Mouse (Mus musculus): ENCODE measurements at regions not wholly inside any gene's neighbourhood (a gene's known extent, or its start where the extent isn't known, plus 50 kb on each side); places are given as distances from the start of the nearest gene placed in this dataset.

DNA sequence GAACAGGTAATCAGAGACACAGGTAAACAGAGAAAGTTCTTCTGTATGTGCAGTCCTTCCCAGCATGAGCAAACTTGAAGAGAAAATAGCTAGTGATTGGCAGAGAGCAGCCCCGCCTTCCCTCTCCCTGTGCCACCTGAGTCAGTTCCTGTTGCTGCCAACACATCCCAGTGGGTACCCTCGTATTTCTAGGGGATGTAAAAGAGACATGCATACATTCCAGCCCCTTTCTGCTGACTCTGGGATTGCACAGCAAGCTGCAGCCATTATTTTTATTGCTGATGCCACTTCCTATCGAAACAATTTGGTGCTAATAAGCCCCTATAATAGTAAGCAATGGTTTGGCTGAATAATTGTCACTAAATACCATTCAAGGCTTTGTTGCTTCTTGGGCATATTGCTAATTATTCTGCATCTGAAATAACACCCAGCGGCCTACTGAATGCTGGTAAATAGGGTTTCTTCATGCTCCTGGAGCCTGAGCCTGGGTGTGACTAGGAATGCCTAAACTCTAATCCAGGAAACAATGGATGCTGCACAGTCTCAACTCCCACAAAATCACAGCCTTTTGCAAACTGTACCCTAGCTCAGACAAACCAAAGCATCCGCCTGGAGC lies 169.0 kb upstream of the Shisa6 start:
- TF ChIP-seq HCFC1 (IDR thresholded peaks at IDR 0.05; ENCODE audit: borderline replicate concordance, insufficient read depth, low read length) = no peak
- in situ Hi-C loops (cut with MboI; ENCODE audit: low sequenced_read_pairs in 2 of 2, unreplicated experiment in 2 of 2) = no loop called here
- H3K9ac ChIP-seq (ENCODE audit: insufficient read depth, low read depth, low read length, poor library complexity, severe bottlenecking) = no peak overlapping the region
- no peak overlapping the region for H3K27ac ChIP-seq (ENCODE audit: insufficient read depth, low read depth, low read length, poor library complexity, severe bottlenecking)
- no peaks in the 10 kb centered on the region for H3K9me3 ChIP-seq (ENCODE audit: control insufficient read depth, insufficient read depth, low read depth, low read length)
- no peaks in the 10 kb centered on the region for H3K36me3 ChIP-seq (ENCODE audit: control insufficient read depth, insufficient read depth, low read length, poor library complexity, severe bottlenecking)
- H3K4me3 ChIP-seq (ENCODE audit: insufficient read depth in 1 of 2, low read depth in 1 of 2, low read length in 2 of 2, poor library complexity in 1 of 2, severe bottlenecking in 1 of 2) = no peak overlapping the region
- no peaks in the 10 kb centered on the region for H3K4me1 ChIP-seq (ENCODE audit: control insufficient read depth in 2 of 2, insufficient read depth in 2 of 2, low read length in 2 of 2, poor library complexity in 1 of 2)
- DNase-seq (ENCODE audit: low read depth, low spot score) = no peak

DNA sequence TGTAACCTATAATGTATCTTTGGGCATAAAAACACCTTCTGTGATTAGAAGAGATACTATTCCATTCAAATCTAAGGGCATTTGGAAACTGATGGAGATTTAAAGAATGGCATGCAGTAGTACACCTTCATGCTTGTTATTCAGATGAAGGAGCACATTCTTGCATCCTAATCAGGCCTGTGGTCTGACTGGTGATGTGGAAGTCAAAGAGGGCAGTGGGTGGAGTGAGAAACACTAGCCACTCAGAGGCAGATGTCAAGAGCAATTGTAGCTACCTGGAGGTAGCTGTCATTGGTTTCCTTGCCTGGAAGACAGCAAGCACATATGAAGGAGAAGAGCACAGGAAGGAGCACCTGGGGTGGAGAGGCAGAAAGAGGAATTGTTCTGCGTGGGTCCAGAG lies 171.0 kb upstream of the Shisa6 start:
- Histone ChIP-seq H3K27ac (ENCODE audit: insufficient read depth, low read depth, low read length, poor library complexity, severe bottlenecking) (no peak overlapping the region), H3K36me3 (ENCODE audit: control insufficient read depth, insufficient read depth, low read length, poor library complexity, severe bottlenecking) (no peaks in the 10 kb centered on the region), H3K9me3 (ENCODE audit: control insufficient read depth, insufficient read depth, low read depth, low read length) (no peaks in the 10 kb centered on the region), H3K4me1 (ENCODE audit: control insufficient read depth in 2 of 2, insufficient read depth in 2 of 2, low read length in 2 of 2, poor library complexity in 1 of 2) (no peaks in the 10 kb centered on the region), H3K4me3 (ENCODE audit: insufficient read depth in 1 of 2, low read depth in 1 of 2, low read length in 2 of 2, poor library complexity in 1 of 2, severe bottlenecking in 1 of 2) (no peak overlapping the region), H3K9ac (ENCODE audit: insufficient read depth, low read depth, low read length, poor library complexity, severe bottlenecking) (no peak overlapping the region)
- DNase-seq (ENCODE audit: low read depth, low spot score) = peak; percentile 20
- TF ChIP-seq HCFC1 (IDR thresholded peaks at IDR 0.05; ENCODE audit: borderline replicate concordance, insufficient read depth, low read length) (no peak), CHD2 (IDR thresholded peaks at IDR 0.05; ENCODE audit: low read depth, low read length) (no peak), ZC3H11A (IDR thresholded peaks at IDR 0.05; ENCODE audit: borderline replicate concordance, low read depth, low read length) (no peak), ZNF384 (IDR thresholded peaks at IDR 0.05; ENCODE audit: low read depth, low read length) (no peak), MAFK (IDR thresholded peaks at IDR 0.05; ENCODE audit: insufficient read depth, low read depth, low read length) (no peak)
- in situ Hi-C loops (cut with MboI; ENCODE audit: low sequenced_read_pairs in 2 of 2, unreplicated experiment in 2 of 2) = no loop called here

DNA sequence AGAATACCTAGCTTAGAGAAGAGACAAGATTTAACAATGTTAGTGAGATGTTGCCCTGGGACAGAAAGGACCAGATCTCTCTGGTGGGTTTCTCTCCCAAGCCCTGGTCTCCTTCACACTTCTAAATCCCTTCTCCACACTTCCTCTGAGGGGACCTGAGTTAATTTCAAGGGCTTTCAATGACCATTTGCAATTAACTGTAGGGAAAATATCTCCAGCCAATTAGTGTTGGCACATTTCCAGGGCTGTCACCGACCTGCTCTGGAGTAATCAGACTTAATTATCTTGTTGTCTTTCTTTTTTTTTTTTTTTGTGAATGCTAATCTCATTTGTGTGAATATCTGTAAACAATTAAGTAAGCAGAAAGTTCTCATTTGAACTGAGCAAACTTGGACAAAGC lies 166.3 kb upstream of the Pirt start:
- Histone ChIP-seq H3K27ac (ENCODE audit: insufficient read depth, low read depth, low read length, poor library complexity, severe bottlenecking) (no peak overlapping the region), H3K9ac (ENCODE audit: insufficient read depth, low read depth, low read length, poor library complexity, severe bottlenecking) (no peak overlapping the region), H3K4me3 (ENCODE audit: insufficient read depth in 1 of 2, low read depth in 1 of 2, low read length in 2 of 2, poor library complexity in 1 of 2, severe bottlenecking in 1 of 2) (no peak overlapping the region), H3K9me3 (ENCODE audit: control insufficient read depth, insufficient read depth, low read depth, low read length) (no peaks in the 10 kb centered on the region), H3K4me1 (ENCODE audit: control insufficient read depth in 2 of 2, insufficient read depth in 2 of 2, low read length in 2 of 2, poor library complexity in 1 of 2) (no peaks in the 10 kb centered on the region), H3K36me3 (ENCODE audit: control insufficient read depth, insufficient read depth, low read length, poor library complexity, severe bottlenecking) (no peaks in the 10 kb centered on the region)
- no peak for DNase-seq (ENCODE audit: low read depth, low spot score)
- TF ChIP-seq HCFC1 (IDR thresholded peaks at IDR 0.05; ENCODE audit: borderline replicate concordance, insufficient read depth, low read length) = no peak
- TF ChIP-seq CHD2 (IDR thresholded peaks at IDR 0.05; ENCODE audit: low read depth, low read length) = no peak
- TF ChIP-seq ZC3H11A (IDR thresholded peaks at IDR 0.05; ENCODE audit: borderline replicate concordance, low read depth, low read length) = no peak
- no peak for TF ChIP-seq MAFK (IDR thresholded peaks at IDR 0.05; ENCODE audit: insufficient read depth, low read depth, low read length)
- TF ChIP-seq ZNF384 (IDR thresholded peaks at IDR 0.05; ENCODE audit: low read depth, low read length) = no peak
- in situ Hi-C loops (cut with MboI; ENCODE audit: low sequenced_read_pairs in 2 of 2, unreplicated experiment in 2 of 2) = no loop called here

DNA sequence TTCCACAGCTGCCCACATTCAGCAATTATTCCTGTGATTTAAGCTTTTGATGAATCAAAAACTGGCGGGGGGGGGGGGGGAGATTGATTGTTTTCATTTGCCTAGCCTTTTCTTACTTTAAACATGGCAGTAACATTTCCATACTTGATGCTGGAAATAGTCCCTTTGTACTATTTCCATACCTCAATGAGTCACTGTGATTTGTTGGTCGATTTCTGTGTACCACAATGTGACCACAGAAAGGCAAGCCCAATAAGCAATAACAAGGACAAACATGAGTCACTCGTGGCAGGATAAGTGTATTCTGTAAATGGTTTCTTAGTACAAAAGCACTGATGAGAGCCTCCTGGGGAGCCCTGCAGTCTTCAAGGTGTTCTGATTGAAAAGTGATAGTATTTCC lies 121.8 kb upstream of the Pirt start:
- in situ Hi-C loops (cut with MboI; ENCODE audit: low sequenced_read_pairs in 2 of 2, unreplicated experiment in 2 of 2) = no loop called here
- H3K27ac ChIP-seq (ENCODE audit: insufficient read depth, low read depth, low read length, poor library complexity, severe bottlenecking) = no peak overlapping the region
- no peaks in the 10 kb centered on the region for H3K36me3 ChIP-seq (ENCODE audit: control insufficient read depth, insufficient read depth, low read length, poor library complexity, severe bottlenecking)
- no peak for DNase-seq (ENCODE audit: low read depth, low spot score)
- H3K9me3 ChIP-seq (ENCODE audit: control insufficient read depth, insufficient read depth, low read depth, low read length) = no peaks in the 10 kb centered on the region
- TF ChIP-seq CHD2 (IDR thresholded peaks at IDR 0.05; ENCODE audit: low read depth, low read length) = no peak
- H3K4me3 ChIP-seq (ENCODE audit: insufficient read depth in 1 of 2, low read depth in 1 of 2, low read length in 2 of 2, poor library complexity in 1 of 2, severe bottlenecking in 1 of 2) = no peak overlapping the region
- H3K9ac ChIP-seq (ENCODE audit: insufficient read depth, low read depth, low read length, poor library complexity, severe bottlenecking) = no peak overlapping the region
- no peaks in the 10 kb centered on the region for H3K4me1 ChIP-seq (ENCODE audit: control insufficient read depth in 2 of 2, insufficient read depth in 2 of 2, low read length in 2 of 2, poor library complexity in 1 of 2)

DNA sequence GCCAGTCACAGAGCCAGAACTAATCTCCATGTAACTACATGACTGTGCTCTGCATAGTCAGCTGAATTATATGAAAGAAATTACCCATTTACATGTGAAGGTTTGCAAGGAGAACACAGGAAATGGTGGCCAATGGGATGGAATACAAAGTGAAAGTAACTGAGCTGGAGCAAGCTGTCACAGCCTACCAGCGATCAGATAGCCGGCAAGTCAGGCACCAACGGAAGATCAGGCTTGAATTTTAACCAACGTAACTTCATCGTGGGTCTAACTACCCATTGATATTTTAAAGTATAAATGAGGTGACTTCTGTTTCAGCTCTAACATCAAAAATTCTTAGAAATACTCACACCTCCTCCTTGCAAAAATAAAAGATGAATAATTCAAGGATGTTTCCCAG lies 104.9 kb upstream of the Pirt start:
- H3K4me3 ChIP-seq (ENCODE audit: insufficient read depth in 1 of 2, low read depth in 1 of 2, low read length in 2 of 2, poor library complexity in 1 of 2, severe bottlenecking in 1 of 2) = no peak overlapping the region
- DNase-seq (ENCODE audit: low read depth, low spot score) = no peak
- no peaks in the 10 kb centered on the region for H3K4me1 ChIP-seq (ENCODE audit: control insufficient read depth in 2 of 2, insufficient read depth in 2 of 2, low read length in 2 of 2, poor library complexity in 1 of 2)
- H3K9ac ChIP-seq (ENCODE audit: insufficient read depth, low read depth, low read length, poor library complexity, severe bottlenecking) = no peak overlapping the region
- no peaks in the 10 kb centered on the region for H3K36me3 ChIP-seq (ENCODE audit: control insufficient read depth, insufficient read depth, low read length, poor library complexity, severe bottlenecking)
- no peak overlapping the region for H3K27ac ChIP-seq (ENCODE audit: insufficient read depth, low read depth, low read length, poor library complexity, severe bottlenecking)
- in situ Hi-C loops (cut with MboI; ENCODE audit: low sequenced_read_pairs in 2 of 2, unreplicated experiment in 2 of 2) = no loop called here
- TF ChIP-seq MAFK (IDR thresholded peaks at IDR 0.05; ENCODE audit: insufficient read depth, low read depth, low read length) (no peak), CHD2 (IDR thresholded peaks at IDR 0.05; ENCODE audit: low read depth, low read length) (no peak), ZNF384 (IDR thresholded peaks at IDR 0.05; ENCODE audit: low read depth, low read length) (no peak), HCFC1 (IDR thresholded peaks at IDR 0.05; ENCODE audit: borderline replicate concordance, insufficient read depth, low read length) (no peak), ZC3H11A (IDR thresholded peaks at IDR 0.05; ENCODE audit: borderline replicate concordance, low read depth, low read length) (no peak)
- no peaks in the 10 kb centered on the region for H3K9me3 ChIP-seq (ENCODE audit: control insufficient read depth, insufficient read depth, low read depth, low read length)

All from ES-E14 (cell line).